Mouse (Mus musculus) thymus, adult 2 months (tissue): Measurements from ENCODE around the gene Ptcra. TPM values are rescaled to one million over a fixed set of nuclear protein-coding genes. Genes with fewer than 3 reads are reported as not detected.
"Not testable (repeated sequence)": the region's sequence is repeated elsewhere in the genome, so short reads cannot be mapped to it uniquely, and the experiment has no call there.

ENCODE experiments used
- DNase-seq: peaks from one replicate; pipeline ENCODE4 v3.0.0; 2021
- H3K27ac ChIP-seq: fragments of 200-500 bp; 2 replicates; pipeline ENCODE4 v1.5.1; 2012; ENCODE audit warnings: low read length, control low read depth; ENCODE audit not compliant: control insufficient read depth, insufficient read depth
- H3K27me3 ChIP-seq: fragments of 200-500 bp; 2 replicates; pipeline ENCODE4 v1.6.1; 2012; ENCODE audit warnings: mild to moderate bottlenecking, low read length, moderate library complexity, mixed read lengths; ENCODE audit not compliant: control insufficient read depth, insufficient read depth
- H3K36me3 ChIP-seq: fragments of 200-500 bp; 2 replicates; pipeline ENCODE4 v1.6.1; 2012; ENCODE audit warnings: mild to moderate bottlenecking, low read length, moderate library complexity; ENCODE audit not compliant: control insufficient read depth, insufficient read depth
- H3K4me1 ChIP-seq: fragments of 200-500 bp; replicated peaks from 2 replicates; pipeline ENCODE4 v1.6.1; 2012; ENCODE audit warnings: low read length; ENCODE audit not compliant: control insufficient read depth, insufficient read depth
- H3K4me3 ChIP-seq: fragments of 200-500 bp; 2 replicates; pipeline ENCODE4 v1.5.1; 2012; ENCODE audit warnings: mild to moderate bottlenecking, low read length, control low read depth, moderate library complexity; ENCODE audit not compliant: control insufficient read depth, insufficient read depth
- CTCF ChIP-seq: fragments of 200-500 bp; IDR thresholded peaks from 2 replicates; pipeline ENCODE4 v1.5.1; 2012; ENCODE audit warnings: mild to moderate bottlenecking, control low read depth, low read length, moderate library complexity, borderline replicate concordance; ENCODE audit not compliant: control insufficient read depth, poor library complexity, insufficient read depth; ENCODE audit errors: extremely low read depth
- POLR2A ChIP-seq: fragments of 200-500 bp; IDR thresholded peaks from 2 replicates; pipeline ENCODE4 v1.6.1; 2012; ENCODE audit warnings: mild to moderate bottlenecking, low read length, control low read depth, moderate library complexity; ENCODE audit not compliant: control insufficient read depth, poor library complexity, insufficient read depth; ENCODE audit errors: extremely low read depth
- WGBS: fragments of 180-500 bp; shearing (Covaris S2); methylation state at CpG from one replicate; pipeline ENCODE4 v1.1.7; 2018; 5-methylcytosine and 5-hydroxymethylcytosine counted together
- polyA plus RNA-seq: library from polyadenylated mRNA; depleted of rRNA; stranded (reverse); fragments of >200 nt; gene quantifications from 2 replicates; pipeline ENCODE4 v1.2.3, GENCODE M21; 2012

Gene Ptcra
- polyA plus RNA-seq, 1 experiment, result 126 TPM

GRCm38 (mm10) chr17:46772404-46773277 is 9.1 kb upstream of the Ptcra start, which contains the start of gene 2310039H08Rik:
Gene 2310039H08Rik, plus strand, starts transcription at chr17:46772635.
- WGBS, result under 1% methylated on average over 50 of the region's 50 CpGs
- H3K4me3 ChIP-seq, result peak within 1 kb of the TSS; percentile 81
- peaks cover 24% of the 10 kb centered on the region for H3K4me1 ChIP-seq
- H3K27me3 ChIP-seq, result no peaks in the 10 kb centered on the region
- peak; percentile 82 for DNase-seq
- H3K36me3 ChIP-seq, result peaks cover 24% of the 10 kb centered on the region
- no peak; the same call in 1 of the 2 replicates for TF ChIP-seq CTCF
- TF ChIP-seq POLR2A, result 0 out of 2 replicates have a peak, but pooled peaks have one; percentile 66
- peak within 1 kb of the TSS; percentile 32 for H3K27ac ChIP-seq

- WGBS, result 2% methylated on average over 5 of the region's 5 CpGs
- H3K27me3 ChIP-seq, result no peaks in the 10 kb centered on the region
- H3K4me1 ChIP-seq, result peaks cover 29% of the 10 kb centered on the region
- H3K27ac ChIP-seq, result peak overlapping the region; percentile 4; the same call in 1 of the 2 replicates
- TF ChIP-seq POLR2A (no peak), CTCF (no peak)
- peaks cover 18% of the 10 kb centered on the region for H3K36me3 ChIP-seq
- no peak for DNase-seq
- H3K4me3 ChIP-seq, result peak overlapping the region; percentile 81
Observed at GRCm38 (mm10) chr17:46772038-46772403, 8.5 kb upstream of the Ptcra start.

- H3K4me1 ChIP-seq, result peaks cover 29% of the 10 kb centered on the region
- DNase-seq, result no peak
- H3K4me3 ChIP-seq, result no peak overlapping the region
- WGBS, result 88% methylated on average over 17 of the region's 17 CpGs
- peaks cover 17% of the 10 kb centered on the region for H3K36me3 ChIP-seq
- H3K27ac ChIP-seq, result peak overlapping the region; percentile 7; the same call in 1 of the 2 replicates
- H3K27me3 ChIP-seq, result no peaks in the 10 kb centered on the region
- TF ChIP-seq CTCF, result no peak
- TF ChIP-seq POLR2A, result no peak
Observed at GRCm38 (mm10) chr17:46771616-46772015, 8.1 kb upstream of the Ptcra start.

- Histone ChIP-seq H3K27me3 (no peaks in the 10 kb centered on the region), H3K27ac (0 out of 2 replicates have a peak overlapping the region, but pooled peaks have one; percentile 1), H3K4me1 (peaks cover 29% of the 10 kb centered on the region), H3K36me3 (peaks cover 12% of the 10 kb centered on the region), H3K4me3 (no peak overlapping the region)
- TF ChIP-seq POLR2A, result no peak
- no peak for TF ChIP-seq CTCF
- 91% methylated on average over 4 of the region's 4 CpGs for whole genome bisulfite sequencing
- peak; percentile 14 for DNase-seq
Observed at GRCm38 (mm10) chr17:46771025-46771424, 7.5 kb upstream of the Ptcra start.

GRCm38 (mm10) chr17:46770546-46770945 is 7.0 kb upstream of the Ptcra start:
- peaks cover 31% of the 10 kb centered on the region for H3K4me1 ChIP-seq
- H3K36me3 ChIP-seq, result peaks cover 7% of the 10 kb centered on the region
- H3K27me3 ChIP-seq, result no peaks in the 10 kb centered on the region
- TF ChIP-seq CTCF, result no peak
- no peak for DNase-seq
- WGBS, result 96% methylated on average over 11 of the region's 11 CpGs
- H3K27ac ChIP-seq, result 0 out of 2 replicates have a peak overlapping the region, but pooled peaks have one; percentile 1
- H3K4me3 ChIP-seq, result no peak overlapping the region

GRCm38 (mm10) chr17:46767868-46768267 is 4.4 kb upstream of the Ptcra start:
- DNase-seq, result peak; percentile 80
- no peak overlapping the region for H3K4me3 ChIP-seq
- no peak for TF ChIP-seq CTCF
- no peaks in the 10 kb centered on the region for H3K27me3 ChIP-seq
- peaks cover 49% of the 10 kb centered on the region for H3K4me1 ChIP-seq
- H3K36me3 ChIP-seq, result no peaks in the 10 kb centered on the region
- peak overlapping the region; percentile 89 for H3K27ac ChIP-seq
- 4% methylated on average over 8 of the region's 8 CpGs for WGBS

GRCm38 (mm10) chr17:46764916-46765315 is 1.4 kb upstream of the Ptcra start:
- H3K4me3 ChIP-seq, H3K27me3 ChIP-seq, DNase-seq, H3K36me3 ChIP-seq: not testable (repeated sequence)
- 79% methylated on average over 9 of the region's 9 CpGs for WGBS
- H3K4me1 ChIP-seq, result peaks cover 56% of the 10 kb centered on the region
- H3K27ac ChIP-seq, result peak overlapping the region; percentile 77
